Mouse (Mus musculus) midbrain, embryonic 13.5 days (tissue): Measurements from ENCODE around the gene Vmn1r36. TPM values are rescaled to one million over a fixed set of nuclear protein-coding genes. Genes with fewer than 3 reads are reported as not detected.
"Not testable (repeated sequence)": the region's sequence is repeated elsewhere in the genome, so short reads cannot be mapped to it uniquely, and the experiment has no call there.

Experiments
- ATAC-seq: fragments of 200-750 bp; cut with Nextera tagmentation; 2 replicates; pipeline ENCODE4 v1.8.0; 2017; ENCODE audit warnings: mild to moderate bottlenecking, moderate TSS enrichment, moderate library complexity
- H3K27ac ChIP-seq: fragments of 300-500 bp; sonication (generic); 2 replicates; pipeline ENCODE4 v1.5.1; 2015; ENCODE audit warnings: inconsistent platforms, mild to moderate bottlenecking, moderate library complexity
- H3K27me3 ChIP-seq: fragments of 300-500 bp; sonication (generic); 2 replicates; pipeline ENCODE4 v1.6.1; 2015; ENCODE audit warnings: mild to moderate bottlenecking, inconsistent platforms
- H3K36me3 ChIP-seq: fragments of 300-500 bp; sonication (generic); 2 replicates; pipeline ENCODE4 v1.6.1; 2015; ENCODE audit warnings: mild to moderate bottlenecking, inconsistent platforms
- H3K4me1 ChIP-seq: fragments of 300-500 bp; sonication (generic); replicated peaks from 2 replicates; pipeline ENCODE4 v1.6.1; 2015; ENCODE audit warnings: inconsistent platforms
- H3K4me2 ChIP-seq: fragments of 300-500 bp; sonication (generic); replicated peaks from 2 replicates; pipeline ENCODE4 v1.6.1; 2015; ENCODE audit warnings: moderate library complexity, mild to moderate bottlenecking, inconsistent platforms
- H3K4me3 ChIP-seq: fragments of 300-500 bp; sonication (generic); replicated peaks from 2 replicates; pipeline ENCODE4 v1.5.1; 2015; ENCODE audit warnings: mild to moderate bottlenecking, inconsistent platforms
- H3K9ac ChIP-seq: fragments of 300-500 bp; sonication (generic); replicated peaks from 2 replicates; pipeline ENCODE4 v1.6.1; 2015; ENCODE audit warnings: mild to moderate bottlenecking, inconsistent platforms
- H3K9me3 ChIP-seq: fragments of 300-500 bp; sonication (generic); 2 replicates; pipeline ENCODE4 v1.6.1; 2016; ENCODE audit warnings: mild to moderate bottlenecking, inconsistent platforms
- WGBS: fragments of 180-500 bp; shearing (Covaris S2); methylation state at CpG from one replicate; pipeline ENCODE4 v1.1.7; 2015; 5-methylcytosine and 5-hydroxymethylcytosine counted together
- polyA plus RNA-seq: library from polyadenylated mRNA; unstranded; fragments of >200 nt; fragmentation: Nextera tagmentation; extraction: Ambion mirVana; gene quantifications from 2 replicates; pipeline ENCODE4 v1.2.1, GENCODE M21; 2015

Gene Vmn1r36
- polyA plus RNA-seq: not detected in 2 replicates

DNA sequence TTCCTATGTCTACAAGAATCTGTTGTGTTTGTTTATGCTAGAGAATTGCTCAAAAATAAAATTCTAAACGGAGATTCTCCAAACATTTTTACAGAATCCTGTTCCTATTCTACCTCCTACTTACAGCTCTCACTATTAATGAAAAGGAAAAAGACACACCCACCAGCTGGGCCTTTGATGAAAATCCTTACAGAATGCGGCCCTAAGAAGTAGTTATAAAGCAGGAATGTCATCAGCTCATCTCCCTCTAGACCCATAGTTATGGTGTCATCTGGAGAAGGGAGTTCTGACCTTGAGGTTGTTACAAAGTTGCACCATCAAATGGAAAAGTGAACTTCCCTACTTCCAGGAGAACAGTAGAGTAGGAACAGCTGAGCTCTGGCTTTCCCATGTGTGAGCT lies at the start of gene Vmn1r36:
Vmn1r36 (minus strand) TSS at position 101 of the 400 bp plus-strand sequence.
- H3K27ac ChIP-seq, H3K4me3 ChIP-seq, H3K36me3 ChIP-seq, H3K9ac ChIP-seq, H3K4me2 ChIP-seq, H3K27me3 ChIP-seq, ATAC-seq, H3K4me1 ChIP-seq, H3K9me3 ChIP-seq: not testable (repeated sequence)
- WGBS: 74% methylated on average over 2 of the region's 2 CpGs

DNA sequence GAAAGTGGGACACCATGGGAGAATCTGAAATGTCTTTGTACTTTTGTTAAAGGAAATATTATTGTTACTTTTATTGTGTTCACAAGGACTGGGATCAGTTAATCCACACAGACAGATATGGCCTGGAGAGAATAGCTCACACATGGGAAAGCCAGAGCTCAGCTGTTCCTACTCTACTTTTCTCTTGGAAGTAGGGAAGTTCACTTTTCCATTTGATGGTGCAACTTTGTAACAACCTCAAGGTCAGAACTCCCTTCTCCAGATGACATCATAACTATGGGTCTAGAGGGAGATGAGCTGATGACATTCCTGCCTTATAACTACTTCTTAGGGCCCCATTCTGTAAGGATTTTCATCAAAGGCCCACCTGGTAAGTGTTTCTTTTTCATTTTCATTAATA lies 10.1 kb upstream of the Vmn1r36 start, which contains the start of gene Vmn1r37:
Vmn1r37 (plus strand) TSS at position 301 of the 400 bp plus-strand sequence.
- not testable (repeated sequence) for H3K4me2 ChIP-seq, H3K9me3 ChIP-seq, H3K4me3 ChIP-seq, H3K27ac ChIP-seq, H3K4me1 ChIP-seq, H3K27me3 ChIP-seq, ATAC-seq, H3K9ac ChIP-seq, H3K36me3 ChIP-seq

DNA sequence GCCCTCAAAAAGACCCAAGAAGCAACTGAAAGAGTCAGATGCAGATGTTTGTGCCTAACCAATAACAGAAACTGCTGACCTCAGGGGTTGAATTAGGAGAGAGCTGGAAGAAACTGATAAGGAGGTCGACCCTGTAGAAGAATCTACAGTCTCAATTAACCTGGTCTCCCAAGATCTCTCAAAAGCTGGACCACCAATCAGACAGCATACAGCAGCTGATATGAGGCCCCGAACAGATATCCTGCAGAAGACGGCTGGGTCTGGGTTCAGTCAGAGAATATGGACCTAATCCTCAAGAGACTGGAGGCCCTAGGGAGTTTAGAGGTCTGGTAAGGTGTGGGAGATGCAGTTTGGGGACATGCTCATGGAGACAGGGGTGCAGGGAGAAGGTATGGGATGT lies 5.1 kb downstream of the Vmn1r36 start:
- no peak overlapping the region for H3K4me2 ChIP-seq
- H3K4me3 ChIP-seq: no peak overlapping the region
- ATAC-seq: 0 out of 2 replicates have a peak, but pooled peaks have one; percentile 20
- no peaks in the 10 kb centered on the region for H3K27me3 ChIP-seq
- no peaks in the 10 kb centered on the region for H3K36me3 ChIP-seq
- no peaks in the 10 kb centered on the region for H3K9me3 ChIP-seq
- H3K4me1 ChIP-seq: no peaks in the 10 kb centered on the region
- H3K27ac ChIP-seq: no peak overlapping the region
- WGBS: 86% methylated on average over 3 of the region's 3 CpGs
- no peak overlapping the region for H3K9ac ChIP-seq

DNA sequence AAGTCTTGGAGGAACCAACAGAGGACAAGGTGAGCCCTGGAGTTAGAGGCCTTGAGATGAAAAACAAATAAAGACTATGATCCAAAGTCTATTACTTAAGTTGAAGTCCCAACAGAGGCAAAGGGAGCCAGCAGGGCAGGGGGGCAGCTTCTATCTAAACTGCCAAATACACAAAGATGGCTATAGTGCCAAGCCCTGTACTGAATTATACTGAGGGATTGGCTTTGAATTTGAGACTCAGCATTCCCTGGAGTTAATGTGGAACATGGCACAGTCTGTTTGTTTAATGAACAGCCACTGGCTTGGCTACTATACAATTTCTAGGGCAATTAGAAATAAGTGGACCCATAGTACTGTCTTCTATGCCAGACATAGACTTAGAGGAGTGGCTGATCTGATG lies 10.1 kb downstream of the Vmn1r36 start:
- H3K4me1 ChIP-seq: no peaks in the 10 kb centered on the region
- H3K36me3 ChIP-seq: no peaks in the 10 kb centered on the region
- no peak overlapping the region for H3K4me3 ChIP-seq
- H3K4me2 ChIP-seq: no peak overlapping the region
- no peaks in the 10 kb centered on the region for H3K9me3 ChIP-seq
- H3K27me3 ChIP-seq: no peaks in the 10 kb centered on the region
- no peak for ATAC-seq
- H3K9ac ChIP-seq: no peak overlapping the region
- H3K27ac ChIP-seq: no peak overlapping the region

DNA sequence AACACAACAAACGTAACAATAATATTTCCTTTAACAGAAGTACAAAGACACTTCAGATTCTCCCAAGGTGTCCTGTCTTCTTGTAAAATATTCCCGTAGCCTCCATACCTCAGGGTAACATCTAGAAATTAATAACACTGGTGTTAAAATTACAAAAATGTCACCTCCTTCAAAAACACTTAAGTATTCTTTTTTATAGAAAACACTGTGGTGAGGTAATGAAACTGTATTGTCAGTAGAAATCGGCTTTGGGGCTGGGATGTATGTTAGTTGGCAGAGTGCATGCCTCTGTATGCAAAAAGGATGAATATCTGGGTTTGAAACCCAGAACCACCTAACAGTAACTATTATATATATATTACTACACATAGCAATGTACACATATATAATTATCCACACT lies 33.2 kb downstream of the Vmn1r36 start, which contains the start of gene Vmn1r35:
Vmn1r35 (minus strand) TSS at position 101 of the 400 bp plus-strand sequence.
- Histone ChIP-seq H3K4me1 (no peaks in the 10 kb centered on the region), H3K36me3 (no peaks in the 10 kb centered on the region), H3K9me3 (no peaks in the 10 kb centered on the region), H3K27ac (no peak within 1 kb of the TSS), H3K4me3 (no peak within 1 kb of the TSS), H3K27me3 (no peaks in the 10 kb centered on the region), H3K4me2 (no peak within 1 kb of the TSS), H3K9ac (no peak within 1 kb of the TSS)
- WGBS: 85% methylated on average over 3 of the region's 3 CpGs
- no peak for ATAC-seq

Other genes with a start within 250 kb of the Vmn1r36 start
- gene Mad2l1, start 183.8 kb downstream of the Vmn1r36 start, polyA plus RNA-seq: 43.4 and 45.9 TPM in 2 replicates
- gene Vmn1r32, start 159.1 kb downstream of the Vmn1r36 start, polyA plus RNA-seq: 0.11 TPM in 1 of 2 replicates, not detected in the other
- not detected in 2 replicates for gene Vmn1r33, start 100.9 kb downstream of the Vmn1r36 start, polyA plus RNA-seq
- not detected in 2 replicates for gene Vmn1r34, start 75.3 kb downstream of the Vmn1r36 start, polyA plus RNA-seq
- gene Vmn1r35, start 33.3 kb downstream of the Vmn1r36 start, polyA plus RNA-seq: not detected in 2 replicates
- gene Vmn1r37, start 10.2 kb upstream of the Vmn1r36 start, polyA plus RNA-seq: not detected in 2 replicates
- not detected in 2 replicates for gene Vmn1r38, start 63.5 kb upstream of the Vmn1r36 start, polyA plus RNA-seq
- gene Vmn1r39, start 91.4 kb upstream of the Vmn1r36 start, polyA plus RNA-seq: not detected in 2 replicates
- gene Gng12, start 177.2 kb upstream of the Vmn1r36 start, polyA plus RNA-seq: 18.8 and 21.9 TPM in 2 replicates